Mouse (Mus musculus) intestine, embryonic 14.5 days (tissue): ENCODE measurements around the gene Abca7. TPM values are rescaled to one million over a fixed set of nuclear protein-coding genes. Genes with fewer than 3 reads are reported as not detected.

ENCODE experiments used
- ATAC-seq: fragments of 200-750 bp; cut with Nextera tagmentation; replicated peaks from 2 replicates; pipeline ENCODE4 v1.8.0; 2017; ENCODE audit warnings: low read depth, moderate number of reproducible peaks, moderate TSS enrichment, moderate library complexity; ENCODE audit not compliant: low FRiP score, low TSS enrichment
- DNase-seq: peaks from one replicate; pipeline ENCODE4 v3.0.0-alpha.2; 2018; ENCODE audit warnings: low spot score
- H3K27ac ChIP-seq: fragments of 300-500 bp; sonication (generic); 2 replicates; pipeline ENCODE4 v1.5.1; 2014; ENCODE audit warnings: low read depth, mild to moderate bottlenecking, control low read depth
- H3K27me3 ChIP-seq: fragments of 300-500 bp; sonication (generic); replicated peaks from 2 replicates; pipeline ENCODE4 v1.6.1; 2014; ENCODE audit warnings: low read length, control low read depth; ENCODE audit not compliant: control insufficient read depth, insufficient read depth
- H3K36me3 ChIP-seq: fragments of 300-500 bp; sonication (generic); 2 replicates; pipeline ENCODE4 v1.6.1; 2014; ENCODE audit warnings: low read length, control low read depth; ENCODE audit not compliant: control insufficient read depth, insufficient read depth
- H3K4me1 ChIP-seq: fragments of 300-500 bp; sonication (generic); replicated peaks from 2 replicates; pipeline ENCODE4 v1.6.1; 2014; ENCODE audit warnings: low read length, control low read depth, mixed read lengths; ENCODE audit not compliant: control insufficient read depth, insufficient read depth
- H3K4me2 ChIP-seq: fragments of 300-500 bp; sonication (generic); 2 replicates; pipeline ENCODE4 v1.6.1; 2014; ENCODE audit warnings: low read length
- H3K4me3 ChIP-seq: fragments of 300-500 bp; sonication (generic); 2 replicates; pipeline ENCODE4 v1.5.1; 2014; ENCODE audit warnings: low read depth, low read length, control low read depth, mixed read lengths
- H3K9ac ChIP-seq: fragments of 300-500 bp; sonication (generic); 2 replicates; pipeline ENCODE4 v1.6.1; 2014; ENCODE audit warnings: mild to moderate bottlenecking, low read length
- H3K9me3 ChIP-seq: fragments of 300-500 bp; sonication (generic); 2 replicates; pipeline ENCODE4 v1.6.1; 2016; ENCODE audit warnings: low read length, control low read depth; ENCODE audit not compliant: control insufficient read depth
- WGBS: fragments of 180-500 bp; shearing (Covaris S2); extraction: QIAGEN DNeasy Blood & Tissue Kit; methylation state at CpG from one replicate; pipeline ENCODE4 v1.1.7; 2014; 5-methylcytosine and 5-hydroxymethylcytosine counted together
- polyA plus RNA-seq: library from polyadenylated mRNA; unstranded; fragments of >200 nt; fragmentation: Nextera tagmentation; extraction: Ambion mirVana; gene quantifications from 2 replicates; pipeline ENCODE4 v1.2.1, GENCODE M21; 2014

Gene Abca7
- polyA plus RNA-seq, 1 experiment from 2014 or later, result 3.8 TPM

DNA sequence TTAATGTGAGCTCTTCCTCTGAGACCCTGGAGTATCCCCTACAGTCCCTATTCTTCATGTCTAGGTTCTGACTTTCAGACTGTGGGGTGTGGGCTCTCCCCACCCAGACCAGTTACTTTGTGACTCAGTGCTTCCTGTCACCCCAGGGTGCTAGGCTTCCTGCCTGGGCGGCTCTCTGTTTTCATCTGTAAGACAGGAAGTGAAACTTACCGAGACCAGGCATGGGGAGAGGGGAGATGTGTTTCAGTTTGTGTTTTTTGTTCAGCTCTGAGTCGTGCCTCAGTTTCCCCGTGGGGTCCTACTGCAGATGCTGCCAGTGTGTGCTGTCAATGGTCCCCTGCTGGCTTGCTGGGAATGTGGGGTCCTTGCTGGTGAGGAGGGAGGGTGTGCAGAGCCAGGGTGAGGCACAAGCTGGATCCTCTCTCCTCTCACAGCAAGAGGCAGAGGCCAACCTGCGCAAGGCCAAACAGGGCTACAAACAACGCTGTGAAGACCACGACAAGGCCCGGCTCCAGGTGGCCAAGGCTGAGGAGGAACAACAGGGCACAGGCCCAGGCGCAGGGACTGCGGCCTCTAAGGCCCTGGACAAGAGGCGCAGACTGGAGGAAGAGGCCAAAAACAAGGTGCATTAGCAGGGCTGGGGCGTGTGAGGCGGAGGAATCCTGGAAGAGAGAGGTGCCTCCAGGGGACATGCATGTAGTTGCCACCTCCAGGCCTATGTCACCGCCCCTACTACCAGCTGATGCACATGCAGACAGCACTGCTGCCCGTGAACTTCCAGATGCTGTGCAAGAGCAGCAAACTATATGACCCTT is 28.1 kb downstream of the Abca7 start:
- 82% methylated on average over 15 of the region's 15 CpGs for WGBS
- Histone ChIP-seq H3K36me3 (0 out of 2 replicates have a peak, but pooled peaks cover 8% of the 10 kb centered on the region), H3K4me3 (no peak overlapping the region), H3K27me3 (no peaks in the 10 kb centered on the region), H3K4me1 (0 out of 2 replicates have a peak, but pooled peaks cover 6% of the 10 kb centered on the region), H3K27ac (no peak overlapping the region), H3K9ac (no peak overlapping the region), H3K9me3 (no peaks in the 10 kb centered on the region), H3K4me2 (no peak overlapping the region)
- DNase-seq, result no peak
- ATAC-seq, result no peak

DNA sequence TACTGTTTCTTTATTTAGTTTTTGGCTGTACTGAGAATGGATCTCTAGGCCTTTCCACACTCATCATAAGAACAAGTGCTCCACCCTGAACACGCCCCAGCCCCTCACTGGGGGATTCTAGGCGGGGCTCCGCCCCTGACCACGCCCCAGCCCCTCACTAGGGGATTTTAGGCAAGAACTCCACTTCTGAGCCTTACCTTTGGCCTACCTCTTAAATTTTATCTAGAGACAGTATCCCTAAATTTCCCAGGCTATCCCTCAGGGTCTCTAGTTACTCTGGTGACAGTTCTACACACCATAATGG is 28.7 kb downstream of the Abca7 start:
- 63% methylated on average over 4 of the region's 4 CpGs for WGBS
- ATAC-seq (no peak), DNase-seq (no peak)
- Histone ChIP-seq H3K27ac (no peak overlapping the region), H3K4me1 (0 out of 2 replicates have a peak, but pooled peaks cover 2% of the 10 kb centered on the region), H3K4me3 (no peak overlapping the region), H3K36me3 (0 out of 2 replicates have a peak, but pooled peaks cover 8% of the 10 kb centered on the region), H3K9me3 (no peaks in the 10 kb centered on the region), H3K9ac (no peak overlapping the region), H3K27me3 (no peaks in the 10 kb centered on the region), H3K4me2 (no peak overlapping the region)

DNA sequence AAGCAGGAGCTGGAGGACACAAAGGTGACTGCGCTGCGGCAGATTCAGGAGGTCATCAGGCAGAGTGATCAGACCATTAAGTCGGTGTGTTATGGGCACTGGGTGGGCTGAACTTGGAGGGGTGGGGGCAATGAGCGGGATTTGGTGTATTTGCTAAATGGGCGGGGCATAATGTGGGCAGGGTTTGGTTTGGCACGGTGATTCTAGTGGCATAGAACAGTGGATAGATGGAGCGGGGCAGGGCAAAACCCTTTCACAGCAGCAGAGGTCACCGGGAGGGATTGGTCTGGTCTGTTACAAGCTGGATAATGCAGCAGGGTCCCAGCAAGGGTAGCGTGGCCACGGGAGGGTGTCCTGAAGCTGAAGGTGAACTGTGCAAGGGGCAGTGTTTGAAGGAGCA is 29.2 kb downstream of the Abca7 start:
- H3K9ac ChIP-seq, result no peak overlapping the region
- no peaks in the 10 kb centered on the region for H3K9me3 ChIP-seq
- WGBS, result 68% methylated on average over 10 of the region's 10 CpGs
- no peak overlapping the region for H3K4me2 ChIP-seq
- H3K36me3 ChIP-seq, result 0 out of 2 replicates have a peak, but pooled peaks cover 8% of the 10 kb centered on the region
- no peak overlapping the region for H3K4me3 ChIP-seq
- DNase-seq, result no peak
- H3K27ac ChIP-seq, result no peak overlapping the region
- no peaks in the 10 kb centered on the region for H3K4me1 ChIP-seq
- no peak for ATAC-seq
- H3K27me3 ChIP-seq, result no peaks in the 10 kb centered on the region

DNA sequence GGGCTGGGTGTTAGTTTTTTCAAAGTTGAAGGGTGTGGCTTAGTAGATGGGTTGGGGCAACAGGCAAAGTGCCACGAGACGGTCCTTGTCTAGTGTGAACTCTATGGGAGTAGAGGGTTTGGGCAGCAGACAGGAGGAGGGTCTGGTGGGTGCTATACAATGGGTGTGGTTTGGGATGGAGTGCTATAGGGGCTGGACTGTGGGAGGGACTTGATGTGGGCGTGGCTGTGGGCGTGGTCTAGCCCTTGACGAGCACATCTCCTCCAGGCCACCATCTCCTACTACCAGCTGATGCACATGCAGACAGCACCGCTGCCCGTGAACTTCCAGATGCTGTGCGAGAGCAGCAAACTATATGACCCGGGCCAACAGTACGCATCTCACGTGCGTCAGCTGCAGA is 29.6 kb downstream of the Abca7 start:
- no peak for DNase-seq
- H3K36me3 ChIP-seq, result 0 out of 2 replicates have a peak, but pooled peaks cover 8% of the 10 kb centered on the region
- H3K27ac ChIP-seq, result no peak overlapping the region
- H3K4me1 ChIP-seq, result no peaks in the 10 kb centered on the region
- no peak overlapping the region for H3K9ac ChIP-seq
- peak; percentile 22; the same call in 1 of the 2 replicates for ATAC-seq
- no peaks in the 10 kb centered on the region for H3K27me3 ChIP-seq
- 65% methylated on average over 12 of the region's 12 CpGs for WGBS
- H3K4me2 ChIP-seq, result no peak overlapping the region
- no peak overlapping the region for H3K4me3 ChIP-seq
- H3K9me3 ChIP-seq, result no peaks in the 10 kb centered on the region

DNA sequence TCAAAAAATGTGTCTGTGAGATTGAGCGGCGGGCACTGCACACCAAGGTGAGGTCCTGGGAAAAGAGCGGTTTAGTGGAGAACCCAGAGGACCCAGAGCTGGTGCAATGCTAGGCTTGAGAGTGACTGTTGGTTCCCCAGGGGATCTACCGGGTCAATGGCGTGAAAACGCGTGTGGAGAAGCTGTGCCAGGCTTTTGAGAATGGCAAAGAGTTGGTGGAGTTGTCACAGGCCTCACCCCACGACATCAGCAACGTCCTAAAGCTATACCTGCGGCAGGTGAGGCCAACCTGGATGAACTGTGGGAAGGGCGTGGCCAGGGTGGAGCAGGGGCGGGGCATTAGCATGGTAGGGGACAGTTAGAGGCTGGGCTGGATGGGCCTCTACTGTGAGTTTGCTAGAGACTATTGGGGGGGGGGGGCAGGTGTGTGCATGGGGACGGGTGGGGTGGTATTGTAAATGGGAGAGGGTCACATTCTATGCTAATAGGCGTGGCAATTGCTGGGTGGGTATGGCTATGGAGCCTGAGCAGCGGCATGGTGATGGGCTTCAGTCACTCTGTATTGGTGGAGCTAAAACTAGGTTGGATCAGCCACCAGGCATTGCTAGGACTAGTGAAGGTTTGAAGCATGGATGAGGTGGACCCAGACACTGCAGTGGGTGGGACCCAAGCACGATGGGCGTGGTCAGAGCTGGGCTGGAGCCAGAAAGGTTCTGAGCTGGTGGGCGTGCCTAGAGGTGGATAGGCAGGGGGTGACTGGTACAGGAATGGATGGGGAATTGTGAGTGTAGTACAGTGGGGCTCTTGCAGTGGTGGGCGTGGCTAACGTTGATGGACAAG is 31.6 kb downstream of the Abca7 start:
- no peak overlapping the region for H3K4me3 ChIP-seq
- ATAC-seq (peak; percentile 16; the same call in 1 of the 2 replicates), DNase-seq (no peak)
- H3K4me2 ChIP-seq, result no peak overlapping the region
- H3K27ac ChIP-seq, result no peak overlapping the region
- H3K27me3 ChIP-seq, result no peaks in the 10 kb centered on the region
- no peak overlapping the region for H3K9ac ChIP-seq
- no peaks in the 10 kb centered on the region for H3K9me3 ChIP-seq
- H3K4me1 ChIP-seq, result peaks cover 5% of the 10 kb centered on the region
- 71% methylated on average over 20 of the region's 20 CpGs for WGBS
- H3K36me3 ChIP-seq, result 0 out of 2 replicates have a peak, but pooled peaks cover 5% of the 10 kb centered on the region

DNA sequence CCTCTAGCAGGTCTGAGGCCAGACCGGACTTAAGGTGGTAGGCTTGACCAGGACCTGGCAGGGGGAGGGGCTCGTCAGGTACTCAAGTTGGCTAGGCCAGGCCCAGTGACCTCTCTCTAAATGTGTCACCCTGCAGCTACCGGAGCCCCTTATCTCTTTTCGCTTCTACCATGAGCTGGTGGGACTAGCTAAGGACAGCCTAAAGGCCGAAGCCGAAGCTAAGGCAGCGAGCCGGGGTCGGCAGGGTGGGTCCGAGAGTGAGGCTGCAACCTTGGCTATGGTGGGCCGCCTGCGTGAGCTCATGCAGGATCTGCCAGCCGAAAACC is 32.2 kb downstream of the Abca7 start:
- no peak overlapping the region for H3K4me3 ChIP-seq
- peaks cover 11% of the 10 kb centered on the region for H3K4me1 ChIP-seq
- H3K9me3 ChIP-seq, result no peaks in the 10 kb centered on the region
- DNase-seq (no peak), ATAC-seq (no peak)
- no peak overlapping the region for H3K4me2 ChIP-seq
- no peak overlapping the region for H3K9ac ChIP-seq
- whole genome bisulfite sequencing, result 94% methylated on average over 13 of the region's 13 CpGs
- H3K36me3 ChIP-seq, result 0 out of 2 replicates have a peak, but pooled peaks cover 5% of the 10 kb centered on the region
- no peak overlapping the region for H3K27ac ChIP-seq
- H3K27me3 ChIP-seq, result no peaks in the 10 kb centered on the region

DNA sequence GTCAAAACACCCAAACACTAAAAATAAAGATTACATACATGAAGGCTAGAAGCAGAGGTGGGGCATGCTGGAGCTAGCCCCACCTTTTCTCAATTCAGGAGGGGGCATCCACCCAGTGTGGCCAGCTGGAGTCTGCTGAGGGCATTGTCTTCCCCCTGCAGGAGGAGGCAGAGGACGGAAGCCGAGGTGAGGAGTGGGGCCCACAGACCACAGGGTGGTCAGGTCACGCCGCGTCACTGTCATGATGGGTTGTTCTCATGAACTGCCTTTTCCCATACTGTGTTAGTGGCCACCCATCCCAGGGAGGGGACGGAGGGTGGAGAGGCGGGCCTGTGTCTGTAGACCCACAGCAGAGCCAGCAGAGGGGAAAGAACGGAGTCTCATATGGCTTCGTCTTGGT is 33.9 kb downstream of the Abca7 start:
- WGBS, result 90% methylated on average over 9 of the region's 9 CpGs
- Histone ChIP-seq H3K4me1 (peaks cover 24% of the 10 kb centered on the region), H3K4me2 (no peak overlapping the region), H3K27me3 (no peaks in the 10 kb centered on the region), H3K9ac (no peak overlapping the region), H3K9me3 (no peaks in the 10 kb centered on the region), H3K36me3 (peaks cover 13% of the 10 kb centered on the region), H3K4me3 (no peak overlapping the region), H3K27ac (no peak overlapping the region)
- ATAC-seq (no peak), DNase-seq (no peak)

DNA sequence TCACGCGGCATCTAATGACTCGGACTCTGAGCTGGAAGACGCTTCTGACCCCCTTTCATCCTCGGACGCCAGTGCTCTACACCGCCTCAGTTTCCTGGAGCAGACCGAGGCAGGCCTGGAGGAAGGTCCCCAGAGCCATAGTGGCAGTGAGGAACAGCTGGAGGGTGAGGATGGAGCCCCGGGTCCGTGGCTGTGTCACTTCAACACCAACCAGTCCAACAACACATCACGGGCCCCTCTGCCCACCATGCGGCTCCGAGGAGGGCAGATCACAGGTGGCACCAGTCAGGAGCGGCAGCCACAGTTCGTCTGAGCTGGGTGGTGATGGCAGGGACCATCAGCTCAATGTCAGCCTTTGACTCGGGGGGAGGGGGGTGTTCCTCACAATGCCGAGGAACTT is 34.4 kb downstream of the Abca7 start:
- no peak overlapping the region for H3K27ac ChIP-seq
- no peak overlapping the region for H3K4me2 ChIP-seq
- H3K9ac ChIP-seq, result no peak overlapping the region
- ATAC-seq (no peak), DNase-seq (no peak)
- no peaks in the 10 kb centered on the region for H3K27me3 ChIP-seq
- peaks cover 26% of the 10 kb centered on the region for H3K4me1 ChIP-seq
- H3K9me3 ChIP-seq, result no peaks in the 10 kb centered on the region
- H3K4me3 ChIP-seq, result no peak overlapping the region
- 90% methylated on average over 17 of the region's 17 CpGs for WGBS
- H3K36me3 ChIP-seq, result peaks cover 19% of the 10 kb centered on the region
